Mouse (Mus musculus) forebrain, postnatal 0 days (tissue): ENCODE results near the gene Gm42742. TPM values are rescaled to one million over a fixed set of nuclear protein-coding genes. Genes with fewer than 3 reads are reported as not detected.

ENCODE experiments used
- ATAC-seq: fragments of 200-750 bp; cut with Nextera tagmentation; 2 replicates; pipeline ENCODE4 v1.8.0; 2017; ENCODE audit warnings: mild to moderate bottlenecking, moderate library complexity
- DNase-seq: peaks from one replicate; pipeline ENCODE4 v3.0.0-alpha.2; 2015
- H3K27ac ChIP-seq: fragments of 300-500 bp; sonication (generic); 2 replicates; pipeline ENCODE4 v1.5.1; 2014; ENCODE audit warnings: low read depth, mild to moderate bottlenecking, antibody characterized with exemption, low read length, moderate library complexity, mixed read lengths
- H3K27me3 ChIP-seq: fragments of 300-500 bp; sonication (generic); 2 replicates; pipeline ENCODE4 v1.6.1; 2014; ENCODE audit warnings: mild to moderate bottlenecking, low read length, mixed read lengths; ENCODE audit not compliant: insufficient read depth
- H3K36me3 ChIP-seq: fragments of 300-500 bp; sonication (generic); 2 replicates; pipeline ENCODE4 v1.6.1; 2014; ENCODE audit warnings: mild to moderate bottlenecking, moderate library complexity; ENCODE audit not compliant: insufficient read depth
- H3K4me1 ChIP-seq: fragments of 300-500 bp; sonication (generic); 2 replicates; pipeline ENCODE4 v1.6.1; 2014; ENCODE audit warnings: antibody characterized with exemption; ENCODE audit not compliant: insufficient read depth
- H3K4me2 ChIP-seq: fragments of 300-500 bp; sonication (generic); 2 replicates; pipeline ENCODE4 v1.6.1; 2014; ENCODE audit warnings: low read depth, mild to moderate bottlenecking, moderate library complexity
- H3K4me3 ChIP-seq: fragments of 300-500 bp; sonication (generic); 2 replicates; pipeline ENCODE4 v1.5.1; 2014; ENCODE audit warnings: low read depth, low read length, mixed read lengths
- H3K9ac ChIP-seq: fragments of 300-500 bp; sonication (generic); 2 replicates; pipeline ENCODE4 v1.6.1; 2014; ENCODE audit warnings: mild to moderate bottlenecking
- H3K9me3 ChIP-seq: fragments of 300-500 bp; sonication (generic); 2 replicates; pipeline ENCODE4 v1.6.1; 2016; ENCODE audit warnings: low read length
- CTCF ChIP-seq: sonication (generic); IDR thresholded peaks from 2 replicates; pipeline ENCODE4 v1.5.1; 2016; ENCODE audit warnings: antibody characterized with exemption, control low read depth, low read depth
- WGBS: fragments of 180-500 bp; shearing (Covaris S2); extraction: QIAGEN DNeasy Blood & Tissue Kit; methylation state at CpG from one replicate; pipeline ENCODE4 v1.1.7; 2014; 5-methylcytosine and 5-hydroxymethylcytosine counted together
- microRNA-seq, 2 experiments: library from miRNA; unstranded; fragments of <30 nt; microRNA quantifications; one replicate each; pipeline ENCODE4; 2016
- polyA plus RNA-seq: library from polyadenylated mRNA; unstranded; fragments of >200 nt; fragmentation: Nextera tagmentation; extraction: Ambion mirVana; gene quantifications from 2 replicates; pipeline ENCODE4 v1.2.1, GENCODE M21; 2015
- total RNA-seq: library from RNA; depleted of rRNA; stranded (reverse); fragments of >200 nt; gene quantifications from 2 replicates; pipeline ENCODE4 v1.2.3, GENCODE M21; 2014; rRNA removed

The Gm42742 gene
- total and polyA plus RNA-seq, 2 experiments from 2014 or later, result 36.7 to 49.1 TPM

DNA sequence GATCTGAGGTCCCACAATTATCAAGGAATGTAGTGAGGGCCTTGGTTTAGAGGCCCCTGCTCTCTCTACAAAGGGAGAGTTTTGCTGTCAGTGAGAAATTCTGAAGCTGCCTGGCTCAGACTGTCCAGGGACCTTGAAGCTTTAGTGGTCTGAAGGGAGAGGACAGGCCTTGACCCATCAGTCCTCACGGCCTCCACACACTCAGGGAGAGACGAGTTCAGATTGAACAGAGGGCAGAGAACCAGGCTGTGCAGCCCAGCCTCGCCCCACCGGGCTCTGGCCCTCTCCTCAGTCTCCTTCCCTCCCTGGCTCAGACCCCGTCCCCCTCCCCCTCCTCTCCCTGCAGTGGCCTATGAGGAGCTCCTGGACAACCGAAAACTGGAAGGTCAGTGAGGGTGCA, 53.5 kb downstream of the Gm42742 start:
- no peak overlapping the region for H3K9ac ChIP-seq
- H3K9me3 ChIP-seq, result no peaks in the 10 kb centered on the region
- H3K27me3 ChIP-seq, result no peaks in the 10 kb centered on the region
- peaks cover 67% of the 10 kb centered on the region for H3K36me3 ChIP-seq
- ATAC-seq (no peak), DNase-seq (no peak)
- WGBS, result 59% methylated on average over 6 of the region's 6 CpGs
- TF ChIP-seq CTCF, result no peak
- H3K4me2 ChIP-seq, result no peak overlapping the region
- no peak overlapping the region for H3K27ac ChIP-seq
- no peaks in the 10 kb centered on the region for H3K4me1 ChIP-seq
- H3K4me3 ChIP-seq, result no peak overlapping the region

DNA sequence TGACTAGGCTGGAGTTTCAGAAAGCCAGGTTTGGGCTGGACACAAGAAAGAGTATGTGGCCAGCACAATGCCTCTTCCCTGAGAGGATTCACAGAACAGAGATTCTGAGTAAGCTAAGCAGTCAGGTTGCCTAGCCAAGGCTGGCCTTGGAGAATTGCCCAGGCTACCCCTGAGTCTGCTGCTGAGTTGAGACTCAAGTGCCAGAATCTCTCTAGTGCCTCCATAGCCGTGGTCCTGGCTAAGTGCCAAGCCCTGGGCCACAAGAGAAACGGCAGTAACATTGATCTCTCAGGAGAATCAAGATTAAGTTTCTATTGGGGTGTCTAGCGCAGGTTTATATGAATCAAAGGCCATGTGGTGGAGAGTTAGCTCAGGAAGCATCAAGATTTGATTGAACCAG, 55.3 kb downstream of the Gm42742 start:
- Histone ChIP-seq H3K27me3 (no peaks in the 10 kb centered on the region), H3K4me3 (no peak overlapping the region), H3K27ac (no peak overlapping the region), H3K4me1 (no peaks in the 10 kb centered on the region), H3K36me3 (peaks cover 74% of the 10 kb centered on the region), H3K4me2 (no peak overlapping the region), H3K9me3 (no peaks in the 10 kb centered on the region), H3K9ac (no peak overlapping the region)
- DNase-seq (no peak), ATAC-seq (no peak)
- no peak for TF ChIP-seq CTCF
- 45% methylated on average over 3 of the region's 3 CpGs for WGBS

Small RNA genes within 50 kb of the gene (microRNA-seq; reads per million reads assigned to microRNA genes)
- gene Gm44343, result 0 reads per million in 2 experiments

Other genes starting within 250 kb of the Gm42742 start
Only the 30 nearest of the 32 such genes appear.
- 114 and 119 TPM in 2 replicates for gene Ppp4c, start 228.6 kb downstream of the Gm42742 start, total RNA-seq
- gene Ppp4c, start 228.6 kb downstream of the Gm42742 start, polyA plus RNA-seq, result 161 and 172 TPM in 2 replicates
- gene Fam57b, start 223.4 kb downstream of the Gm42742 start, total RNA-seq, result 33.2 and 34.4 TPM in 2 replicates
- 39.0 and 42.6 TPM in 2 replicates for gene Fam57b, start 223.4 kb downstream of the Gm42742 start, polyA plus RNA-seq
- not detected in 2 replicates for gene 4930451I11Rik, start 189.5 kb downstream of the Gm42742 start, total RNA-seq
- 0.62 TPM in 1 of 2 replicates, not detected in the other for gene 4930451I11Rik, start 189.5 kb downstream of the Gm42742 start, polyA plus RNA-seq
- gene Doc2a, start 173.7 kb downstream of the Gm42742 start, total RNA-seq, result 35.7 and 148 TPM in 2 replicates
- 31.5 and 32.5 TPM in 2 replicates for gene Doc2a, start 173.7 kb downstream of the Gm42742 start, polyA plus RNA-seq
- 11.7 and 21.3 TPM in 2 replicates for gene Hirip3, start 159.1 kb downstream of the Gm42742 start, total RNA-seq
- gene Hirip3, start 159.1 kb downstream of the Gm42742 start, polyA plus RNA-seq, result 9.9 and 19.5 TPM in 2 replicates
- 62.8 and 69.9 TPM in 2 replicates for gene Ino80e, start 158.7 kb downstream of the Gm42742 start, total RNA-seq
- gene Ino80e, start 158.7 kb downstream of the Gm42742 start, polyA plus RNA-seq, result 102 and 107 TPM in 2 replicates
- gene Taok2, start 136.4 kb downstream of the Gm42742 start, total RNA-seq, result 100 and 110 TPM in 2 replicates
- 30.5 and 42.6 TPM in 2 replicates for gene Taok2, start 136.4 kb downstream of the Gm42742 start, polyA plus RNA-seq
- gene Tmem219, start 98.2 kb downstream of the Gm42742 start, total RNA-seq, result 22.8 and 23.8 TPM in 2 replicates
- 44.7 and 45.4 TPM in 2 replicates for gene Tmem219, start 98.2 kb downstream of the Gm42742 start, polyA plus RNA-seq
- 140 and 142 TPM in 2 replicates for gene Kctd13, start 92.2 kb downstream of the Gm42742 start, total RNA-seq
- gene Kctd13, start 92.2 kb downstream of the Gm42742 start, polyA plus RNA-seq, result 218 and 222 TPM in 2 replicates
- 14.3 and 37.2 TPM in 2 replicates for gene Asphd1, start 71.5 kb downstream of the Gm42742 start, total RNA-seq
- gene Asphd1, start 71.5 kb downstream of the Gm42742 start, polyA plus RNA-seq, result 10.3 and 13.6 TPM in 2 replicates
- gene Sez6l2, start 70.5 kb downstream of the Gm42742 start, total RNA-seq, result 104 and 160 TPM in 2 replicates
- gene Sez6l2, start 70.5 kb downstream of the Gm42742 start, polyA plus RNA-seq, result 38.3 and 45.3 TPM in 2 replicates
- gene Cdipt, start 45.2 kb downstream of the Gm42742 start, total RNA-seq, result 120 and 158 TPM in 2 replicates
- 134 and 137 TPM in 2 replicates for gene Cdipt, start 45.2 kb downstream of the Gm42742 start, polyA plus RNA-seq
- gene Cdiptos, start 45.0 kb downstream of the Gm42742 start, total RNA-seq, result not detected in 2 replicates
- gene Cdiptos, start 45.0 kb downstream of the Gm42742 start, polyA plus RNA-seq, result 0.53 and 0.62 TPM in 2 replicates
- gene Mvp, start 6.5 kb downstream of the Gm42742 start, total RNA-seq, result 4.8 and 6.9 TPM in 2 replicates
- gene Mvp, start 6.5 kb downstream of the Gm42742 start, polyA plus RNA-seq, result 3.3 and 3.4 TPM in 2 replicates
- 3.8 TPM in 1 of 2 replicates, not detected in the other for gene Pagr1b, start 4.6 kb downstream of the Gm42742 start, total RNA-seq
- gene Pagr1b, start 4.6 kb downstream of the Gm42742 start, polyA plus RNA-seq, result 1.0 TPM in 1 of 2 replicates, not detected in the other
- gene Pagr1a, start 3.7 kb downstream of the Gm42742 start, total RNA-seq, result 19.2 and 21.9 TPM in 2 replicates
- gene Pagr1a, start 3.7 kb downstream of the Gm42742 start, polyA plus RNA-seq, result 18.1 and 31.6 TPM in 2 replicates
- gene Prrt2, start 114 bp upstream of the Gm42742 start, total RNA-seq, result 68.2 and 77.8 TPM in 2 replicates
- 84.1 and 84.3 TPM in 2 replicates for gene Prrt2, start 114 bp upstream of the Gm42742 start, polyA plus RNA-seq
- 176 and 200 TPM in 2 replicates for gene Maz, start 5.9 kb upstream of the Gm42742 start, total RNA-seq
- 69.5 and 73.9 TPM in 2 replicates for gene Maz, start 5.9 kb upstream of the Gm42742 start, polyA plus RNA-seq
- gene Kif22, start 21.4 kb upstream of the Gm42742 start, total RNA-seq, result 6.2 and 6.5 TPM in 2 replicates
- gene Kif22, start 21.4 kb upstream of the Gm42742 start, polyA plus RNA-seq, result 16.6 and 17.3 TPM in 2 replicates
- not detected in 2 replicates for gene Zg16, start 66.2 kb upstream of the Gm42742 start, total RNA-seq
- not detected in 2 replicates for gene Zg16, start 66.2 kb upstream of the Gm42742 start, polyA plus RNA-seq
- gene AI467606, start 70.3 kb upstream of the Gm42742 start, total RNA-seq, result 1.4 and 1.5 TPM in 2 replicates
- gene AI467606, start 70.3 kb upstream of the Gm42742 start, polyA plus RNA-seq, result 1.1 and 1.3 TPM in 2 replicates
- 0.54 and 0.90 TPM in 2 replicates for gene Qprt, start 101.1 kb upstream of the Gm42742 start, total RNA-seq
- 0.84 and 1.2 TPM in 2 replicates for gene Qprt, start 101.1 kb upstream of the Gm42742 start, polyA plus RNA-seq
- gene Spn, start 116.7 kb upstream of the Gm42742 start, total RNA-seq, result 0.14 and 0.15 TPM in 2 replicates
- gene Spn, start 116.7 kb upstream of the Gm42742 start, polyA plus RNA-seq, result 0.10 TPM in 1 of 2 replicates, not detected in the other
- gene Cd2bp2, start 175.0 kb upstream of the Gm42742 start, total RNA-seq, result 89.9 and 131 TPM in 2 replicates
- gene Cd2bp2, start 175.0 kb upstream of the Gm42742 start, polyA plus RNA-seq, result 55.0 and 67.5 TPM in 2 replicates
- gene Tbc1d10b, start 187.4 kb upstream of the Gm42742 start, total RNA-seq, result 63.8 and 68.7 TPM in 2 replicates
- 18.1 and 24.8 TPM in 2 replicates for gene Tbc1d10b, start 187.4 kb upstream of the Gm42742 start, polyA plus RNA-seq
- gene Mylpf, start 187.8 kb upstream of the Gm42742 start, total RNA-seq, result 0.52 and 1.6 TPM in 2 replicates
- gene Mylpf, start 187.8 kb upstream of the Gm42742 start, polyA plus RNA-seq, result 1.8 and 3.2 TPM in 2 replicates
- 34.3 and 46.6 TPM in 2 replicates for gene Zfp553, start 212.0 kb upstream of the Gm42742 start, total RNA-seq
- gene Zfp553, start 212.0 kb upstream of the Gm42742 start, polyA plus RNA-seq, result 29.8 and 35.9 TPM in 2 replicates
- gene Sept1, start 212.0 kb upstream of the Gm42742 start, total RNA-seq, result 6.5 and 8.0 TPM in 2 replicates
- gene Sept1, start 212.0 kb upstream of the Gm42742 start, polyA plus RNA-seq, result 5.6 and 6.7 TPM in 2 replicates
- gene Zfp771, start 223.2 kb upstream of the Gm42742 start, total RNA-seq, result 65.2 and 65.7 TPM in 2 replicates
- 75.1 and 75.9 TPM in 2 replicates for gene Zfp771, start 223.2 kb upstream of the Gm42742 start, polyA plus RNA-seq
- gene Dctpp1, start 239.6 kb upstream of the Gm42742 start, total RNA-seq, result 90.8 and 122 TPM in 2 replicates
- gene Dctpp1, start 239.6 kb upstream of the Gm42742 start, polyA plus RNA-seq, result 138 and 183 TPM in 2 replicates